In genomic region chr5:34954508-34954907, GRCm38 (mm10) we compare ENCODE assay signal across 17 mouse cellular contexts. TPM values are rescaled to one million over a fixed set of nuclear protein-coding genes. Genes with fewer than 3 reads are reported as not detected.
DNase-seq lines count a peak whose midpoint lies in the region; ATAC-seq lines count a peak whose summit lies in the region.
"Had no signal": no experiment of that assay in that cellular context is flagged by ENCODE, and none has a peak within 500 bp of the region (broad histone marks: within the 10 kb centered on the region; RNA-seq: fewer than 3 reads in every experiment).

No protein-coding gene starts in this region.

- peak overlapping the region; percentile 22 for H3K4me2 ChIP-seq in heart, embryonic 13.5 days
- no peak overlapping the region for H3K4me2 ChIP-seq in forebrain, embryonic 16.5 days (ENCODE audit: low read length)
- H3K4me2 ChIP-seq in heart, embryonic 16.5 days (ENCODE audit: low read depth, low read length): no peak overlapping the region; the same call in 1 of the 2 replicates
- 0 out of 2 replicates have a peak overlapping the region, but pooled peaks have one; percentile 6 for H3K4me2 ChIP-seq in midbrain, embryonic 15.5 days
- H3K4me2 ChIP-seq: liver, embryonic 13.5 days had no signal

- peaks cover 17% of the 10 kb centered on the region for H3K36me3 ChIP-seq in heart, embryonic 13.5 days
- H3K36me3 ChIP-seq in forebrain, embryonic 16.5 days (ENCODE audit: control insufficient read depth, insufficient read depth): peaks cover 7% of the 10 kb centered on the region; the same call in 1 of the 2 replicates
- peaks cover 5% of the 10 kb centered on the region; the same call in 1 of the 2 replicates for H3K36me3 ChIP-seq in heart, embryonic 16.5 days (ENCODE audit: control insufficient read depth, insufficient read depth)
- no peaks in the 10 kb centered on the region for H3K36me3 ChIP-seq in midbrain, embryonic 15.5 days (replicated peaks)

- WGBS in heart, embryonic 13.5 days: 36% methylated on average over 6 of the region's 6 CpGs
- WGBS in forebrain, embryonic 16.5 days: 58% methylated on average over 6 of the region's 6 CpGs
- WGBS in heart, embryonic 16.5 days: 38% methylated on average over 6 of the region's 6 CpGs
- WGBS in midbrain, embryonic 15.5 days: 40% methylated on average over 6 of the region's 6 CpGs

- no peaks in the 10 kb centered on the region for H3K27me3 ChIP-seq in heart, embryonic 13.5 days (replicated peaks)
- no peaks in the 10 kb centered on the region for H3K27me3 ChIP-seq in forebrain, embryonic 16.5 days (replicated peaks; ENCODE audit: control insufficient read depth, insufficient read depth, low read length)
- H3K27me3 ChIP-seq in heart, embryonic 16.5 days (ENCODE audit: control insufficient read depth, insufficient read depth, low read length): no peaks in the 10 kb centered on the region
- H3K27me3 ChIP-seq in midbrain, embryonic 15.5 days (replicated peaks): no peaks in the 10 kb centered on the region
- H3K27me3 ChIP-seq: liver, embryonic 13.5 days had no signal

- peaks cover 5% of the 10 kb centered on the region; the same call in 1 of the 2 replicates for H3K9me3 ChIP-seq in heart, embryonic 13.5 days
- H3K9me3 ChIP-seq in forebrain, embryonic 16.5 days (ENCODE audit: control insufficient read depth, low read length): no peaks in the 10 kb centered on the region
- peaks cover 4% of the 10 kb centered on the region; the same call in 1 of the 2 replicates for H3K9me3 ChIP-seq in heart, embryonic 16.5 days (replicated peaks; ENCODE audit: control insufficient read depth, low read length)
- no peaks in the 10 kb centered on the region for H3K9me3 ChIP-seq in midbrain, embryonic 15.5 days
- H3K9me3 ChIP-seq: liver, embryonic 13.5 days had no signal

- peaks cover 81% of the 10 kb centered on the region for H3K4me1 ChIP-seq in heart, embryonic 13.5 days
- peaks cover 53% of the 10 kb centered on the region for H3K4me1 ChIP-seq in forebrain, embryonic 16.5 days (replicated peaks; ENCODE audit: control insufficient read depth, insufficient read depth, low read length)
- peaks cover 53% of the 10 kb centered on the region for H3K4me1 ChIP-seq in heart, embryonic 16.5 days (ENCODE audit: control insufficient read depth, insufficient read depth, low read length)
- H3K4me1 ChIP-seq in midbrain, embryonic 15.5 days: peaks cover 58% of the 10 kb centered on the region

- no peak overlapping the region for H3K4me3 ChIP-seq in heart, embryonic 13.5 days
- H3K4me3 ChIP-seq in forebrain, embryonic 16.5 days (replicated peaks; ENCODE audit: low read length): no peak overlapping the region
- no peak overlapping the region for H3K4me3 ChIP-seq in heart, embryonic 16.5 days (ENCODE audit: low read length)
- H3K4me3 ChIP-seq in midbrain, embryonic 15.5 days: no peak overlapping the region
- H3K4me3 ChIP-seq: liver, embryonic 13.5 days had no signal

- DNase-seq in heart, postnatal 36 days: no peak
- no peak for DNase-seq in cerebellum, postnatal 36 days
- no peak for DNase-seq in kidney, postnatal 10 days
- DNase-seq: cerebellum, adult 11 months; kidney, adult 11 months; kidney, postnatal 36 days; layer of hippocampus, postnatal 36 days; left cerebral cortex, postnatal 4 days; liver, embryonic 13.5 days; lung, postnatal 14 days; thymus, postnatal 25 days had no signal

- H3K9ac ChIP-seq in heart, embryonic 13.5 days: peak overlapping the region; percentile 55
- H3K9ac ChIP-seq in forebrain, embryonic 16.5 days (replicated peaks; ENCODE audit: low read depth, low read length): no peak overlapping the region
- no peak overlapping the region for H3K9ac ChIP-seq in heart, embryonic 16.5 days (ENCODE audit: low read length)
- H3K9ac ChIP-seq in midbrain, embryonic 15.5 days: no peak overlapping the region

- H3K27ac ChIP-seq in heart, embryonic 13.5 days (replicated peaks): peak overlapping the region; percentile 85
- H3K27ac ChIP-seq in forebrain, embryonic 16.5 days (ENCODE audit: low read length): peak overlapping the region; percentile 39
- peak overlapping the region; percentile 68 for H3K27ac ChIP-seq in heart, embryonic 16.5 days (ENCODE audit: low read length)
- peak overlapping the region; percentile 16; the same call in 1 of the 2 replicates for H3K27ac ChIP-seq in midbrain, embryonic 15.5 days
- H3K27ac ChIP-seq: liver, embryonic 13.5 days had no signal

- intact Hi-C loops in heart, postnatal 36 days (cut with DNase I): no loop called here

- ATAC-seq in heart, embryonic 13.5 days (ENCODE audit: extremely low read depth, insufficient number of reproducible peaks, low FRiP score, low TSS enrichment): no peak
- no peak for ATAC-seq in forebrain, embryonic 16.5 days
- peak; percentile 32; the same call in 1 of the 2 replicates for ATAC-seq in heart, embryonic 16.5 days (replicated peaks; ENCODE audit: extremely low read depth, insufficient read depth, low FRiP score)
- ATAC-seq in midbrain, embryonic 15.5 days (replicated peaks): no peak
- ATAC-seq in inflammation-experienced regulatory T-cells, adult 6 months: no peak
- ATAC-seq: activated CD4-positive, CD25-positive, alpha-beta regulatory T cell, adult 4 months had no signal

RNA-seq across cellular contexts. Expression of gene Rgs12, which starts 5.3 kb away (rescaled TPM):
- 28.9 and 30.7 TPM in 2 replicates for polyA plus RNA-seq in heart, embryonic 13.5 days (2015; fragmentation: Nextera tagmentation; extraction: Ambion mirVana)
- 10 to 100 TPM; 15.6 to 16.2 TPM for total RNA-seq in heart, postnatal 36 days (2021)
- 60.8 and 62.4 TPM in 2 replicates for polyA plus RNA-seq in forebrain, embryonic 16.5 days (2015; fragmentation: Nextera tagmentation; extraction: Ambion mirVana)
- 30.0 and 34.2 TPM in 2 replicates for polyA plus RNA-seq in heart, embryonic 16.5 days (2015; fragmentation: Nextera tagmentation; extraction: Ambion mirVana)
- 52.7 and 60.1 TPM in 2 replicates for polyA plus RNA-seq in midbrain, embryonic 15.5 days (2015; fragmentation: Nextera tagmentation; extraction: Ambion mirVana)
- 10 to 100 TPM in 1 of 3 experiments, 1 to 10 TPM in 2; 5.4 to 10.7 (median 9.9) TPM for polyA plus RNA-seq in inflammation-experienced regulatory T-cells, adult 6 months (2017; shearing (Covaris generic))

RNA-seq across cellular contexts. Expression of gene Msantd1, which starts 46.7 kb away (rescaled TPM):
- 0.52 TPM in 1 of 2 replicates, not detected in the other for polyA plus RNA-seq in heart, embryonic 13.5 days (2015; fragmentation: Nextera tagmentation; extraction: Ambion mirVana)
- total RNA-seq in heart, postnatal 36 days (2021): under 1 TPM; 0.39 to 0.60 TPM
- 4.9 and 7.2 TPM in 2 replicates for polyA plus RNA-seq in forebrain, embryonic 16.5 days (2015; fragmentation: Nextera tagmentation; extraction: Ambion mirVana)
- 0.30 and 0.69 TPM in 2 replicates for polyA plus RNA-seq in heart, embryonic 16.5 days (2015; fragmentation: Nextera tagmentation; extraction: Ambion mirVana)
- polyA plus RNA-seq in midbrain, embryonic 15.5 days (2015; fragmentation: Nextera tagmentation; extraction: Ambion mirVana): 6.5 and 6.8 TPM in 2 replicates
- polyA plus RNA-seq in inflammation-experienced regulatory T-cells, adult 6 months (2017; shearing (Covaris generic)): 1 to 10 TPM in 2 of 3 experiments, under 1 TPM in 1; 0.29 to 1.8 (median 1.7) TPM

Comparison
In these comparisons a context has a peak if more than half of its experiments do, and no peak if none do; other contexts are left out.
1. H3K4me2 ChIP-seq: peak in heart, embryonic 13.5 days (single experiment) and midbrain, embryonic 15.5 days (single experiment); none in forebrain, embryonic 16.5 days (single experiment) and heart, embryonic 16.5 days (single experiment).
2. H3K27ac ChIP-seq: peak in every context shown above with its lines; median percentile 85 in heart, embryonic 13.5 days; 68 in heart, embryonic 16.5 days; 39 in forebrain, embryonic 16.5 days; 16 in midbrain, embryonic 15.5 days.